Mouse (Mus musculus) right cerebral cortex, adult 18-20 months (tissue): Measurements from ENCODE around the gene Myo5c.

Source experiments
- DNase-seq: peaks from one replicate; pipeline ENCODE4 v3.0.0; 2022; ENCODE audit warnings: mixed read lengths

The Myo5c gene

GRCm38 (mm10) chr9:75334440-75334839, 102.6 kb downstream of the Myo5c start:
- DNase-seq, result no peak

GRCm38 (mm10) chr9:75338016-75338415, 106.2 kb downstream of the Myo5c start:
- DNase-seq, result peak; percentile 90

GRCm38 (mm10) chr9:75342433-75342832, 110.6 kb downstream of the Myo5c start:
- no peak for DNase-seq

GRCm38 (mm10) chr9:75347458-75347857, 115.6 kb downstream of the Myo5c start, which contains the start of gene Bcl2l10:
Bcl2l10 (plus strand) TSS chr9:75347758.
- DNase-seq, result no peak

GRCm38 (mm10) chr9:75348066-75348465, 116.2 kb downstream of the Myo5c start:
- no peak for DNase-seq

- no peak for DNase-seq
Measured at GRCm38 (mm10) chr9:75348641-75349040, 116.8 kb downstream of the Myo5c start.

GRCm38 (mm10) chr9:75353094-75353493, 121.3 kb downstream of the Myo5c start:
- peak; percentile 43 for DNase-seq
